Mouse (Mus musculus): Measurements from ENCODE around the gene Galntl6.
"Not testable (repeated sequence)": the region's sequence is repeated elsewhere in the genome, so short reads cannot be mapped to it uniquely, and the experiment has no call there.

The Galntl6 gene

DNA sequence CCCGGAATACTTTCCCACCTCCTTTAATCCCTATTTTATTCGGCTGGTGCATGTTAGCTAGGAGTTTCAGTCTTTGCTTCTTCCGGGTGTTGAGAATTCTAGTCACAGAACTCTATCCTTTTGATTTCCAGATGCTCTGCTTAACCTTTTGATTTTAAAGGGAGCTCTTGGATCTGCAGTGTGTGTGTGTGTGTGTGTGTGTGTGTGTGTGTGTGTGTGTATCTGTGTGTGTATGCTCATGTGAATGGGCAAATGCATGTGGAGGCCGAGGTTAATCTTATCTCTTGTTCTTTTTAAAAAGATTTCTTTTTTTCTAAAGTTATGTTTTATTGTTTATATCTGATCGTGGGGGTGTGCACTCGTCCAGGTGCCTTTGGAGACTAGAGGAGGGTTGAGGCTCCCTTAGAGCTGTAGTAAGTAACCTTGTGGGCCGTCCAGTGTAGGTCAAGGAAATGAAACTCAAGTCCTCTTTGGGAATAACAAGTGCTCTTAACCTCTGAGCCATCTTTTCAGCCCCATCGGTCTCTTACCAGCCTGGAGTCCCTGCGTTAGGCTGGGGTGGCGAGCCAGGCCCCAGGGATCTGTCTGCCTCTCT is 1145.9 kb downstream of the Galntl6 start:
- DNase-seq (ENCODE audit: low read depth, low spot score) = no peak

DNA sequence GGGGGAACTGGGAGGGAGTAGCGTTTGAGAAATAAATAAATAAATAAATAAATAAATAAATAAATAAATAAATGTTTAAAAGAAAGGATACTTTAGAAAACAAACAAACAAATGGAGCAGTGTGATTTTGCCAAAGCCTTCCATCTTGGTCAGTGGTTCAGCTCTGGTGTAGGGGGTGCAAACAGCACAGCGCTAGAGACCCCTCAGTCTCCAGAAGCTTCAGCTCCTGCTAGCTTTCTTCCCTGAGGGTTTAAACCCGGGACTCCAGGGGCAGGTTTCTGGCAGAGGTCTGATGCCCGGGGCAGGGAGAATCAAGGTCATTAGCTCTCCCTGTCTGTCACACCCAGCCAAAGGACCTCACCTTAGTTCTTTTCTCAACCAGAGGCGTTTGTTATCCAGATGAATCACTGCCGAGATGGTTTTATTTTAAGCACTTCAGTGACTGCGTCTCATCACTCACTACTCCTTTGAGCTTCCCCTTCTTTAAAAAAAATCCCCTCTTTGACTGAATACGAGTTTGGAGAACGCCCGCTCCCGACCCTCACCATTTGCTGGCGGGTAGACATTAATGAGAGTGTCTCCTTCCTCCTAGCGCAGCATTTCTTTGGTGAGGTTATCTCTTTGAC is 1146.6 kb downstream of the Galntl6 start:
- DNase-seq (ENCODE audit: low read depth, low spot score) = no peak

DNA sequence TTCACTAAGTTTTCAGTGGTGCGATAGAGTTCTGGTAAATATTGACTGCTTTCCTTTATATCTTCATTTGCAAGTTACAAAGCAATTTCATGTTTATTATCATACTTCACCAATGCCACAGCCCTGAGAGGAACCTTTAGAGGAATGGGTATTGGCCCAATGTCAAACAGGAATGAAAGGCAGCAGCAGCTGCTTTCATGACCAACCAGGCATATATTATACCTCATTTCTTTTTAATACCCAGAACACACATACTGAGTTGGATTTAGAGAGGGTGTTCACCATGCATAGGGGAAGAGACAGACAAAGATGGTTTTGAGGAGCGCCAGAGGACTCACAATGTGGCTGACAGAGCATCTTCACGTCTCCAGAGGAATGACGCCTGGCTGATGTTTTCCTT is 1147.2 kb downstream of the Galntl6 start:
- no peak for DNase-seq (ENCODE audit: low read depth, low spot score)

GRCm38 (mm10) chr8:57762622-57763021 is 1149.8 kb downstream of the Galntl6 start:
- not testable (repeated sequence) for DNase-seq (ENCODE audit: low read depth, low spot score)

- DNase-seq (ENCODE audit: low read depth, low spot score) = no peak
These were observed 1151.5 kb downstream of the Galntl6 start for GRCm38 (mm10) chr8:57760921-57761320.

- no peak for DNase-seq (ENCODE audit: low read depth, low spot score)
These were observed 1153.6 kb downstream of the Galntl6 start for GRCm38 (mm10) chr8:57758857-57759256.

- DNase-seq (ENCODE audit: low read depth, low spot score) = peak; percentile 51
These were observed 1155.0 kb downstream of the Galntl6 start for GRCm38 (mm10) chr8:57757476-57757875.

DNA sequence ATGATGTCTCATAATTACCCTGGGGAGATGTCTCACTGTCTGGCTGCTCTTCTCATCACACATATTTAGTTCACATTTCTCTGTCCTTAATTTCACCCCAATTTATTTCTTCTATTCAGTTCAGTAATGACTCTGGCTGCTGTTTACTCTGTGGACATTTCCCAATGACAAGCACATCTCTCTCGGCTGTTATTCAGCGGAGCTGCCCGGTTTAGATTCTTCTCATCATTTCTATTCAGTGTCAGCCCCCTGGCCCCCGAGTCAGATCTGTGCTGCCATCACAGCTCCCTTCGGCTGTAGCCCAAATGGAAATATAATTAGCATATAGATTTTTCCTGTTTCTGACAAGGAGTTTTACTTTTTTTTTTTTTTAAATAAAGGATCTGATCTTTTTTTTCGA is 1158.4 kb downstream of the Galntl6 start:
- DNase-seq (ENCODE audit: low read depth, low spot score) = no peak

- DNase-seq (ENCODE audit: low read depth, low spot score) = no peak
These were observed 1168.8 kb downstream of the Galntl6 start for GRCm38 (mm10) chr8:57743636-57744035.

- DNase-seq (ENCODE audit: low read depth, low spot score) = no peak
These were observed 1170.5 kb downstream of the Galntl6 start for GRCm38 (mm10) chr8:57741983-57742382.

DNA sequence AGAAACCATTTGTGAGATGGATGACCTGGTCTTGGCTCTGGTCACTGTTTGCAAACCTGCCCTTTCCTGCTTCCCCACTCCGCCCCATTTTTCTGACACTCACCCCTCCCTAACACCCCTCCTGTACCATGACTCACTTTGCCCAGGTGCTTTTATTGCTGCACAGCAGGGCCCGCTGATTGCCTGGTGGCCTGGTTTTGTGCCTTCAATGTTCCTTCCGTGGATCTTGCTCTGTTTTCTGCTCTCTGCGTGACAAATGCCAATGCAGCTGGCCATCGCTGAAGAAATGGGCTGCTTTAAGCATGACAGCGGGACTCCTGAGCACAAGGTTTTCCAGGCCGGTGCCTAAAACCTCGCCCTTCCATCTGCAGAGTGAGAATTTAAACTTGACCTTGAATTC is 1171.1 kb downstream of the Galntl6 start:
- peak; percentile 18 for DNase-seq (ENCODE audit: low read depth, low spot score)

DNA sequence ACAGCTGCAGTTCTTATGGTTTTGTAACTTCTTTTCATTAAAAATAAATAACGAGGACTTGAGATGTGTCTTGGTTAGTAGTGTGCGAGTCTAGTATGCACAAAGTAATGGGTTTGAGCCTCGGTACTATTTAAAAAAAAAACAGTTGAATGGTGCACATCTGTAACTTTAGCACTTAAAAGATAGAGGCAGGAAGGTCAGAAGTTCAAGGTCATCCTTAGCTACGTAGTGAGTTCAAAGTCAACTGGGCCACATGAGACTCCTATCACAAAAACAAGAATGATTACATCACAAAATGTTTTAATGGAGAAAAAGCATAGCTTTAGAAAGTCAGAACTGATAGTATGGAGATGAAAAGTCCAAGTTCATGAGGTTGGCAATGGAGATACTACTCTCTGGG is 1175.2 kb downstream of the Galntl6 start:
- no peak for DNase-seq (ENCODE audit: low read depth, low spot score)

- DNase-seq (ENCODE audit: low read depth, low spot score) = no peak
These were observed 1179.6 kb downstream of the Galntl6 start for GRCm38 (mm10) chr8:57732795-57733194.

DNA sequence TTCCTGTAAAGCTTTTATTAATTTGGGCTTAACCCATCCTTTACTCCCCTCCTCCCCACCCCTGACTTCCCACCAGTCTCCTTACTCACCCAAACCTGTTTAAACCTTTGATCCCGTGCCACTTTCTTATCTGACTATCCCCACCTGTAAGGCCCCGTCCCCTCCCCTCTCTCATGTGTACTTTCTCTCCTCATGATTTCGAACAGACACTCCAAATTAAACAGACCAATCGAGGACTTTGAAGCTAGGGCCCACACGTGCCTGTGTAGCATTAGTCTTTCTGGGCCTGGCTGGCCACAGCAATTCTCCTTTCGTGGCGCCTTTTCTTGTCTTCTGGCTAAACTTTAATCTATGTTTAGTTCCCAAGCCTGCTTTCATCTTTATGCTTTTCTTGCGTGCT is 1180.8 kb downstream of the Galntl6 start:
- no peak for DNase-seq (ENCODE audit: low read depth, low spot score)

- no peak for DNase-seq (ENCODE audit: low read depth, low spot score)
These were observed 1184.2 kb downstream of the Galntl6 start for GRCm38 (mm10) chr8:57728276-57728675.

DNA sequence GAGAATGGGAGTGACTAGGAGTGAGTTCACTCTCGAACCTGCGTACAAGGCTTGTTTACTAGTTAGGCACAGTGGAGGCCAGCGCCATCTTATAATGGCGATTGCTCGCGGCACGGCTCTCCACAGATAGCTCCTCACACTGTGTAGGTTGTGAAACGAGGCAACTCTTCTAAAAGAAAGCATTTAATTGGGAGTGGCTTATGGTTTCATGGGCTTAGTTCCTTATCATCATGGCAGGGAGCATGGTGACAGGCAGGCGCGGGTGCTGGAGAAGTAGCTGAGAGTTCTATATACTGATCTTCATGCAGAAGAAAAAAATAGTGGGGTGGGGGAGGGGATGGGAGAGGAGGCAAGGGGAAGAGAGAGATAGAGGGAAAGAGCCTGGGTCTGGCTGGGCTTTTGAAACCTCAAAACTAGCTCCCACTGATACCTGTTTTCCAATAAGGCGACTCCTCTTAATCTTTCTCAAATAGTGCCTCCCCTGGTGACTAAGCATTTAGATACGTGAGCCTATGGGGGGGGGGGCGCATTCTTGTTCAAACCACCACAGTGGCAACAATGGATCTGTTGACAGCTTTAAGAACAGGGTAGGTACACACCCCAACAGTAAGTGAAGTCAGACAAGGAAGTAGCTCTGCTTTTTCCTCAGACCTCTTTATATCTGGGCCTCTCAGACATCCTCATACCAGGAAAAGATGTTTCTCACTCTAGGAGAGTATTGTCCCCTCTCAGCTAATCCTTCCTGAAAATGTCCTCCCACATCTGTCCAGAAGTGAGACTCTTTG is 1187.4 kb downstream of the Galntl6 start:
- DNase-seq (ENCODE audit: low read depth, low spot score) = no peak

Data from forelimb bud, embryonic 11.5 days (tissue).